Mouse (Mus musculus) hindbrain, postnatal 0 days (tissue): ENCODE measurements around the gene Arhgef33. TPM values are rescaled to one million over a fixed set of nuclear protein-coding genes. Genes with fewer than 3 reads are reported as not detected.
"Not testable (repeated sequence)": the region's sequence is repeated elsewhere in the genome, so short reads cannot be mapped to it uniquely, and the experiment has no call there.

Experiments used
- ATAC-seq: fragments of 200-750 bp; cut with Nextera tagmentation; 2 replicates; pipeline ENCODE4 v1.8.0; 2017; ENCODE audit warnings: mild to moderate bottlenecking, moderate TSS enrichment, moderate library complexity
- DNase-seq: peaks from one replicate; pipeline ENCODE4 v3.0.0-alpha.2; 2015; ENCODE audit warnings: low spot score
- H3K27ac ChIP-seq: fragments of 300-500 bp; sonication (generic); 2 replicates; pipeline ENCODE4 v1.5.1; 2014; ENCODE audit warnings: mild to moderate bottlenecking
- H3K27me3 ChIP-seq: fragments of 300-500 bp; sonication (generic); 2 replicates; pipeline ENCODE4 v1.6.1; 2014; ENCODE audit warnings: low read length, mixed read lengths; ENCODE audit not compliant: insufficient read depth
- H3K36me3 ChIP-seq: fragments of 300-500 bp; sonication (generic); 2 replicates; pipeline ENCODE4 v1.6.1; 2014; ENCODE audit warnings: low read length, mixed read lengths; ENCODE audit not compliant: insufficient read depth
- H3K4me1 ChIP-seq: fragments of 300-500 bp; sonication (generic); 2 replicates; pipeline ENCODE4 v1.6.1; 2014; ENCODE audit warnings: antibody characterized with exemption, low read length, mixed read lengths; ENCODE audit not compliant: insufficient read depth
- H3K4me2 ChIP-seq: fragments of 300-500 bp; sonication (generic); 2 replicates; pipeline ENCODE4 v1.6.1; 2014; ENCODE audit warnings: low read depth, mild to moderate bottlenecking, low read length, moderate library complexity, mixed read lengths
- H3K4me3 ChIP-seq: fragments of 300-500 bp; sonication (generic); 2 replicates; pipeline ENCODE4 v1.5.1; 2014; ENCODE audit warnings: low read length
- H3K9ac ChIP-seq: fragments of 300-500 bp; sonication (generic); replicated peaks from 2 replicates; pipeline ENCODE4 v1.6.1; 2014; ENCODE audit warnings: mild to moderate bottlenecking, low read length, moderate library complexity, mixed read lengths
- H3K9me3 ChIP-seq: fragments of 300-500 bp; sonication (generic); 2 replicates; pipeline ENCODE4 v1.6.1; 2016; ENCODE audit warnings: low read length, mixed read lengths
- CTCF ChIP-seq: IDR thresholded peaks from 2 replicates; pipeline ENCODE4 v1.5.1; 2016; ENCODE audit warnings: antibody characterized with exemption, control low read depth, low read depth
- WGBS: fragments of 180-500 bp; shearing (Covaris S2); extraction: QIAGEN DNeasy Blood & Tissue Kit; methylation state at CpG from one replicate; pipeline ENCODE4 v1.1.7; 2014; 5-methylcytosine and 5-hydroxymethylcytosine counted together
- polyA plus RNA-seq: library from polyadenylated mRNA; unstranded; fragments of >200 nt; fragmentation: Nextera tagmentation; extraction: Ambion mirVana; gene quantifications from 2 replicates; pipeline ENCODE4 v1.2.1, GENCODE M21; 2015
- total RNA-seq: library from RNA; depleted of rRNA; stranded (reverse); fragments of >200 nt; gene quantifications from 2 replicates; pipeline ENCODE4 v1.2.3, GENCODE M21; 2014; rRNA removed

The Arhgef33 gene
- total RNA-seq (28.4 and 38.2 TPM in 2 replicates), polyA plus RNA-seq (9.0 and 11.1 TPM in 2 replicates)

- DNase-seq, result no peak
- no peak within 1 kb of the TSS for H3K9ac ChIP-seq
- 91% methylated on average over 1 of the region's 1 CpGs for WGBS
- no peaks in the 10 kb centered on the region; the same call in 1 of the 2 replicates for H3K4me1 ChIP-seq
- H3K27ac ChIP-seq, result 0 out of 2 replicates have a peak within 1 kb of the TSS, but pooled peaks have one; percentile 11
- H3K4me2 ChIP-seq, result no peak within 1 kb of the TSS
- no peaks in the 10 kb centered on the region for H3K9me3 ChIP-seq
- ATAC-seq, result no peak
- H3K4me3 ChIP-seq, result no peak within 1 kb of the TSS
- no peaks in the 10 kb centered on the region for H3K27me3 ChIP-seq
- no peak for TF ChIP-seq CTCF
- no peaks in the 10 kb centered on the region for H3K36me3 ChIP-seq
Observed at GRCm38 (mm10) chr17:80307251-80307650, at the start of gene Arhgef33. TSS of gene Arhgef33 (plus strand) at chr17:80307407.

GRCm38 (mm10) chr17:80267065-80267464 is 40.1 kb upstream of the Arhgef33 start:
- Histone ChIP-seq H3K4me2 (no peak overlapping the region), H3K27ac (no peak overlapping the region), H3K27me3 (no peaks in the 10 kb centered on the region), H3K4me1 (no peaks in the 10 kb centered on the region), H3K4me3 (no peak overlapping the region), H3K9me3 (no peaks in the 10 kb centered on the region), H3K36me3 (peaks cover 76% of the 10 kb centered on the region), H3K9ac (no peak overlapping the region)
- no peak for TF ChIP-seq CTCF
- WGBS, result 79% methylated on average over 4 of the region's 4 CpGs
- ATAC-seq (no peak), DNase-seq (no peak)

- DNase-seq, result no peak
- no peak for ATAC-seq
- H3K9ac ChIP-seq, result no peak overlapping the region
- no peak for TF ChIP-seq CTCF
- no peak overlapping the region for H3K4me3 ChIP-seq
- H3K4me1 ChIP-seq, result no peaks in the 10 kb centered on the region
- H3K27me3 ChIP-seq, result no peaks in the 10 kb centered on the region
- no peak overlapping the region for H3K4me2 ChIP-seq
- H3K36me3 ChIP-seq, result peaks cover 78% of the 10 kb centered on the region
- no peak overlapping the region for H3K27ac ChIP-seq
- WGBS, result 96% methylated on average over 3 of the region's 3 CpGs
- H3K9me3 ChIP-seq, result no peaks in the 10 kb centered on the region
Observed at GRCm38 (mm10) chr17:80268151-80268550, 39.1 kb upstream of the Arhgef33 start.

GRCm38 (mm10) chr17:80270622-80271021 is 36.6 kb upstream of the Arhgef33 start:
- ATAC-seq, H3K9me3 ChIP-seq, H3K4me1 ChIP-seq, H3K4me2 ChIP-seq, H3K27ac ChIP-seq, H3K4me3 ChIP-seq, H3K27me3 ChIP-seq, H3K9ac ChIP-seq, DNase-seq: not testable (repeated sequence)
- peaks cover 75% of the 10 kb centered on the region for H3K36me3 ChIP-seq
- 91% methylated on average over 7 of the region's 7 CpGs for WGBS

GRCm38 (mm10) chr17:80278255-80278654 is 29.0 kb upstream of the Arhgef33 start:
- H3K4me1 ChIP-seq, result no peaks in the 10 kb centered on the region
- no peak overlapping the region for H3K4me2 ChIP-seq
- ATAC-seq, result no peak
- no peak overlapping the region for H3K4me3 ChIP-seq
- no peak for TF ChIP-seq CTCF
- WGBS, result 95% methylated on average over 4 of the region's 4 CpGs
- H3K9me3 ChIP-seq, result no peaks in the 10 kb centered on the region
- no peaks in the 10 kb centered on the region for H3K27me3 ChIP-seq
- H3K36me3 ChIP-seq, result peaks cover 54% of the 10 kb centered on the region
- H3K27ac ChIP-seq, result no peak overlapping the region
- no peak overlapping the region for H3K9ac ChIP-seq
- DNase-seq, result no peak

GRCm38 (mm10) chr17:80279340-80280070 is 27.7 kb upstream of the Arhgef33 start:
- no peak for ATAC-seq
- no peaks in the 10 kb centered on the region for H3K27me3 ChIP-seq
- no peak overlapping the region for H3K9ac ChIP-seq
- H3K4me3 ChIP-seq, result no peak overlapping the region
- H3K9me3 ChIP-seq, result no peaks in the 10 kb centered on the region
- no peaks in the 10 kb centered on the region for H3K4me1 ChIP-seq
- no peak overlapping the region for H3K4me2 ChIP-seq
- no peak for DNase-seq
- no peak overlapping the region for H3K27ac ChIP-seq
- TF ChIP-seq CTCF, result no peak
- WGBS, result 96% methylated on average over 8 of the region's 8 CpGs
- peaks cover 47% of the 10 kb centered on the region for H3K36me3 ChIP-seq

- H3K9me3 ChIP-seq, result no peaks in the 10 kb centered on the region
- no peak overlapping the region for H3K27ac ChIP-seq
- H3K36me3 ChIP-seq, result peaks cover 6% of the 10 kb centered on the region; the same call in 1 of the 2 replicates
- H3K4me1 ChIP-seq, result no peaks in the 10 kb centered on the region
- H3K9ac ChIP-seq, result no peak overlapping the region
- no peak overlapping the region for H3K4me2 ChIP-seq
- H3K4me3 ChIP-seq, result no peak overlapping the region
- ATAC-seq (no peak), DNase-seq (no peak)
- WGBS, result 81% methylated on average over 4 of the region's 4 CpGs
- H3K27me3 ChIP-seq, result no peaks in the 10 kb centered on the region
- no peak for TF ChIP-seq CTCF
Observed at GRCm38 (mm10) chr17:80284446-80284845, 22.8 kb upstream of the Arhgef33 start.
